Mouse (Mus musculus): Measurements from ENCODE around the gene Nelfcd.

Gene Nelfcd

DNA sequence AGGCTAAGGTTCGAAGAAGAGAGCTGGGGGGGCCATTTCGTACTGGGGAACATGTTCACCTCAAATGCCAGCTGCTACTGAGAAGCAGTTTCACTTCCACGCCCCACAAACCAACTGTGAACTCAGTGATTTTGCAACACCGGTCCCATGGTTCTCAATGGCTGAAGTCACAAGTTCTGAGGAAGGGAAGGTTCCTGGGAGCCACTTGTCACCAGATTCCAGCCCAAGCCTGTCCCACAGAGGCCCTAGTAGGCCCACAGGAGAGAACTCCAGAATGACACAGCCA lies 22.0 kb downstream of the Nelfcd start:
- peak; percentile 21 for DNase-seq (ENCODE audit: low read depth, low spot score)

DNA sequence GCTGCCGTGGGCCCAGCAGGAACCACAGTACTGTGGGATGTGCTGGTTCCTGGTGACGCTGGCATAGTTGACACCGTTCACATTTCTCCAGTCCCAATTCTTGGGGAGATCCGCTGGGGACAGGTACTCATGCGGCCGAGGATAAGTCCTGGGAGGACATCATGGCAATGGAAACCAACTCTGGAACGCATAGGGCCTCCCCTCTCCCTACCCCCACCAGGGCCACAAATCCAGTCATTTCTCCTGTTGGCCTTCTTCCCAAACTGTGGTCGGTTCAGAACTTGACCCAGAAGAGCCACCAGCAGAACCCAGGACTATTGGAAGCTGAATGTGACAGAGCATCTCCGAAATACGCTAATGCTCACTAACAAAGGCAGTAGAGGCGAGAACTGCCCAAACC lies 22.6 kb downstream of the Nelfcd start:
- DNase-seq (ENCODE audit: low read depth, low spot score): no peak

DNA sequence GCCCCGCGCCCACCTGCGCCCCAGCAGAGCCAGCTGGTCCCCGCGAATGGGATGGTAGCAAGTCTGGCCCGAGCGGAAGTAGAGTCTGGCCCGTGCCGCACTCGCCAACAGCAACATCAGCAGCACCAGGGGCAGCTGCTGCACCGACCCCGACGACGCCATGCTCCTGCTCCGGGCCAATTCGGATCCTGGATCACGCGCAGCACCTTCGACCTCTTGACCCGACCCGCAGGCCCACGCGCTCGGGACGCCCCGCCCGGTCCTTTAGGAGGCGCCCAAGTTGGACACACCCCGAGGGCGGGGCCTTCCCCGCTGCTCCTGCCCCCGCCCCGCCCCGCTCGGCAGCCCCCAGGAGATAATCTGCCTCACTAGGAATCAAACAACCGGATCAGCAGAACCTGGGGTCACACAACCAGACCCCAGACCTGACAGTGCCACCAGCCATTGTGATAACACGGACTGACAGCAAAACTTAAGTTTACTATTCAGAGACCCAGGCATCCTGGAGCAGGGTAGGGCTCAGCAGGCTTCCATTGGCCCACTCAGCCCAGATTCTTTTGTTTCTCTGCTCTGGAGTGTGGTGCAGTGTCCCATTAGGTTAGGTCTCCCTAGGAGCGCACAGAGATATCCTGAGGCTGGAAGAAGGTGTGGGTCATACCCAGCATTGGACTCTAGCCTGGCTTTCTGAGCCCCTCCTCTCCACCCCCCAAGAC lies 23.3 kb downstream of the Nelfcd start, which contains the start of gene Ctsz:
Ctsz (minus strand) TSS at position 303 of the 713 bp plus-strand sequence.
- DNase-seq (ENCODE audit: low read depth, low spot score): no peak

DNA sequence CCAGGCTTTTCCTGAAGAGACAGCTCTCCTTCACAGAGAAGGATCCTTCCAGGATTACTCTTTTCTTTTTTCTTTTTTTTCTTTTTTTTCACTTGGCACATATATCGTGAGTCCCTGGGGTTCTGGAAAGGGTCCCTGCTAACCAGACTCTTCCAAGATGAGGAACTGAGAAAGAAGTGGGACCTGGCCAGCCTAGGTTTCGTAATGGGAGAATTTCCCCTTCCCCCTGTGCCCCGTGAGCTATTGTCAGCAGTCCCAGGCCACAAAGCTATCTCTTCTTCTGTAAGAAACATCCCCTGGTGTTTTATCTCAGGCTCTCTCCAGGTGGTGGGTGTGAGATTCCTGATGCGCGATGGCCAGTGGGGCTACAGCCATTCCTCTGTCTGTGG lies 23.8 kb downstream of the Nelfcd start:
- DNase-seq (ENCODE audit: low read depth, low spot score): peak; percentile 21

DNA sequence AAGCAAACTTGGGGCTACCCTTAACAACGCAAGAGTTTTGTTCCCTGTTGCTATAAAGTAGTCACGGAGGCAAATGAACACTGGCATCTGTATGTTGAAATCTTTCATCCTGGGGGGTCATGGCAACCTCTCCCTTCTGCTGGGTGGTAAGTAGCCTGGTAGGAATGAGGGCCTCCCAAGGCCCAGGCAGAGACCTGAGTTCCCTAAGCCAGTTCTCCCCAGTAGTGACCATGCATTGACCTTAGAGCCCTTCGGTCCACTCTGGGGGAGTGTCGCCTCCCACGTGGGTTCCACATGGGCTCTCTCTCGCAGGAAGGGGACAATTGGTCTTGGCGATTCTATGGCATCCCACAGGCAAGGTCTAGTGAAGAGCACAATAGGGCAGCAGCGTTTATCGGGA lies 24.4 kb downstream of the Nelfcd start:
- DNase-seq (ENCODE audit: low read depth, low spot score): no peak

DNA sequence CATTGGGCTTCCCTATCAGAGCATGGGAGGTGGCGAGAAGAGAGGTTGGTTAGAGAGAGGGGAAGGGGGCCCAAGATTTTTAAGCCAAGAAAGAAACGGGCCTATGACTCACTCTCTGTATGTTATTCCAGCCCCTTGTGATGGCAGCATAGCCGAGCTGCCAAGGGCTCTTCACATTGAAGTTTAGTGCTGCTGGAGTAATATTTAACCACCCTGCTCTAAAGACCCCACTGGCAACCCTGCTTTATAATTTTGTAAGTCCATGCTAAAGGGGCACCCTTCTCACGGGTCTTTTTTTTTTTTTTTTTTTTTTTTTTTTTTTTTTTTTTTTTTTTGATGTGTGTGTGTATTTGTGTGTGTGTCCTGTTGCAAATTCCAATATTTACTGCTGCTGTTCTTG lies 26.3 kb downstream of the Nelfcd start:
- DNase-seq (ENCODE audit: low read depth, low spot score): no peak

DNA sequence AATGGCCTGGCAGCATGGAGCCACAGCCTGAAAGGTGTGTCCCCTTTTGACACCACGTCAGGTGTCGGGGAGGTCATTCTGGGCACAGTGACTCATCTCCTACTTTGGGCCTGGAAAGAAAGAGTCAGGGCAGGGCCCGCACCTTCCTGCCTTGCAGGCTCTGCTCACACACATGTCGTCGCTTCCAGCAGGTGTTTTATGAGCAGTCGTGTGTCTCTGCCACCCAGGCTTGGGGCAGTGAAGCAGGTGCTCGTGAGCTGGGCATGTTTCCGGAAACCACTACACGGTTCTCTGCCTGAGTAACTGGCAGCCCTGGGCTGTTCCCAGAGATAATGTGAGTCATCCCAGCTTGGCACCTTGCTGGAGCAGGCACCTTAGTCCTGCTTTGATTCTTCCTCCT lies 26.9 kb downstream of the Nelfcd start:
- no peak for DNase-seq (ENCODE audit: low read depth, low spot score)

DNA sequence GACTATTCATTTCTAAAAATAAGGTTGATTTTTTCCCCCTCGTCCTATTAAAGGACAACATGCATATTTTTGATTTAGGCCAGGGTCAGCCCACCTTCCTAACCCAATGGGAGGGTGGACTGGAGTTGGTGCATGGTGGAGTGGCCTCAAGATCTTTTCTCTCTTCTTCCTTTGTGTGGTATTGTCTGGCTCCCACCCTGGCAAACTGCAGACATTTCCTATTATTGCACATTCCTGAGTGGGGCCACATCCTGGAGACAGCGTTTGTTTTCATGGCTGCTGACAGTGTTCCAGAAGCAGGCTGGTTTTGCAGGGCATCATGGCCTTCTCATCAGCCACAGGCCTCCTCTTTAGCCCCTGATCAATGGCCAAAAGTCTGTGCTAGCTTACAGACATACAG lies 27.4 kb downstream of the Nelfcd start:
- DNase-seq (ENCODE audit: low read depth, low spot score): no peak

DNA sequence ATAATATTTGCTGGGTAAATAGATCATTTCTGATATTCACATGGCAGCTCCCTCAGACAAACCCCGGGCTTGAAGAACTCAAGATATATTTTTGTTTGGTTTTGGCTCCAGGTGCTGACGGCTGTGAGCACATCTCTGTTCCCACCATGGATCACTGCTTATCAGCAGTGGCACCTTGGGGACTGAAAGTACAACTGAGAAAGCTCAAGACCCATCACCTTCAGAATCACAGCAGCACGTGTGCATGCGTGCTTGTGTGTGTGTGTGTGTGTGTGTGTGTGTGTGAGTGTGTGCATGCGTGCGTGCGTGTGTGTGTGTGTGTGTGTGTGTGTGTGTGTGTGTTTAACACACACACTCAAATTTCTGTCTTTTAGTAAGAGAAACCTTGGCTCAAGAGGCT lies 28.8 kb downstream of the Nelfcd start:
- no peak for DNase-seq (ENCODE audit: low read depth, low spot score)

DNA sequence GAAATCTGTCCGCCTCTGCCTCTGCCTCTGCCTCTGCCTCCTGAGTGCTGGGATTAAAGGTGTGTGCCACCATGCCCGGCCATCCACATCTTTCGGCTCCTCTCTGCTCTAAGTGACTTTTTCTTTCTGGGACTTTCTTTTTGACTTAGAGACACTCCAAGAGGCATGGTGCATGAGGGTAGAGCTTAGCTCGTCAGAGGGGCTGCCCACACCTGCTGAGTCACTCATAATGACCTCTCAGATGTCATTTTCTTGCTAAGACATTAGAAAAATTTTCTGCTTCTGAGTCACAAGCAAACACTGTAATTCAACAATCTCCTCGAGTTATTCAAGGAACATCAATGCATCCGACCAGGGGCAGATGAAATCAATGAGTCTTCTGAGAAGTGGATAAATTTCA lies 29.4 kb downstream of the Nelfcd start:
- DNase-seq (ENCODE audit: low read depth, low spot score): no peak

DNA sequence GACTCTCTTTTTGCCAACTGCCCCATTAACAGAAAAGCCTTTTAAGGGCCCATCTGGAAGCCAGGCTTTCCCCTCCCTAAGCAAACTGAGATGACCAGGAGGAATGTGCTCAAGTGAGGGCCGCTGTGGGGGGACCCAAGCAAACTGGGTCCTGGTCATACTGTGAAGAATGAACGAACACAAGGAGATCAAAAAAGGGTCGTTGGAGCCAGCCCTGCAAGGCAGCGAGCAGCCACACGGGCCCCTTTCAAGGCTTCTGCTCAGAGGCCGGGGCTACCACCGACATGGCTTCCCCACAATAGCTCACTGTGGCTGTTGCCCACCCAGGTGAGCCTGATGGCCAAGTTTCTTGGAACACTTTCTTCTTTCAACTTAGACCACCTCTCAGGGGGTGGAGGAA lies 30.9 kb downstream of the Nelfcd start:
- no peak for DNase-seq (ENCODE audit: low read depth, low spot score)

DNA sequence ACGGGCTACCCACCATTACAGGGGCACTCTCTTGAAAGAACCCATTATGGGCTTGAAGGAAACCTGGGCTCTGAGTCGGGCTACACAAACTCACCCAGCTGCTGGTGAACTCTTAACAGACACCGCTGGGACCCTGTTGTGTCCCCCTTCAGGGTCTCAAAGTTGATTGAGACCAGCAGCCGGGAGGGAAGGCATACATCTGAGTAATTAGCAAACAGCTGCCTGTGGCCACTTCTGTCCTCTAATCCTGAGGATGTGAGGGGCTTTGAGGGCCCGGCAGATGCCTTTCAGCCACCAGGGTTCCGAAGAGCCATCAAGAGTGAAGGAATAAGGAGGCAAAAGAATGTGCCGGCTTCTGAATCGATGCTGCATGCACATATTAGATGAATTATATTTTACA lies 31.3 kb downstream of the Nelfcd start:
- no peak for DNase-seq (ENCODE audit: low read depth, low spot score)

DNA sequence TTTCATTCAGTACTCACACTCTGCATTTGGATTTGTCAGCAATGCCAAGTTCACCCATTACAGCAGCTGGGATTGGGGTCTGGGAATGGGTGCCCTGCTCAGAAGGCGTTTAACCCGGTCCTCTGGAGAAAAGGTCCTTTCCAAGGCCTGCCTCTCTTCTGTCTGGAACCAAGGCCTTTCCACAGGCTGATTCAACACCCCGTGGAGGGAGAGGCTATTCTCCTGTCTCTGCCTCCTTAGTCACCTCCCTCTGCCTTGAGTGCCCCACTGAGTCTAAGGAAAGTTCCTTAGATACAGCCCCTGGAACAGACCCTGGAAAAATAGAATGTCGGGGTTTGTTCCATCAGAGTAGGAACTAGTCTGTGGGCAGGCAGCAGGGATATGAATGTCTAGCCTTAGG lies 32.8 kb downstream of the Nelfcd start:
- no peak for DNase-seq (ENCODE audit: low read depth, low spot score)

DNA sequence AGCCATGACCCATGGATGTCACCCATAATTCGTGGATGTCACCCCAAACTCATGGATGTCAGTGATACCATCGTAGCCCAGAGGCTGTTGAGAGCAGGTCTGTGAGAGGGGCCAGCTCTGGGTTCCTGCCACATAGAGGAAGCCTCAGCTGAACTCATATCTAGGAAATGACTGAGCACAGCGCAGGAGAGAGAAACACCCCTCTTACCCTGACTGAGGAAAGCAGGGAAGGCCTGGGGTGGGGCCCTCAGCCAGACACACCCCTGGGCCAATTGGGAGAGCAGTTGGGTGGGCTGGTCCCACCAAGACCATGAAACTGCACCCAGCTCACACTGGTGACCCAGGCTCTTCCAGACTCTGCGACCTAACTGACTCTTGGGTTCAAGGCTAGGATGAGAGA lies 34.7 kb downstream of the Nelfcd start, which contains the start of gene Tubb1:
Tubb1 (plus strand) TSS at position 343 of the 400 bp plus-strand sequence.
- DNase-seq (ENCODE audit: low read depth, low spot score): no peak

DNA sequence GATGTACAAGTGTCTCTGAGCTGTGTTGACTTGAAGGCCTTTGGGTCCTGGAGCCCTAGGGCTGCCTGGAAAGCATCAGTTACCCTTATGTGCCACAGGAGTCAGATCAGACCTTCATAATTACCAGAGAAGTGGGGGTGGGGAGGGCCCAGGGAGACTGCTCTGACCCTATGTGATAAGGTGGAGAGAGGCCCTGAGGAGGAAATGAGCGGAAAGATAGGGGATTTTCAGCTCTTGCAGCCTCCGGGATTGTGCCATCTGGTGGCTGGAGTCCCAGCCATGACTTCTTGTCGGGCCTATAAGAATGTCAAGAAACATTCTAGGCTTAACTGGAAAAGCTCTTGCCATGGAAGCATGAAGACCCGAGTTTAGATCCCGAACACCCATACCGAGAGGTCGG lies 38.1 kb downstream of the Nelfcd start:
- DNase-seq (ENCODE audit: low read depth, low spot score): no peak

DNA sequence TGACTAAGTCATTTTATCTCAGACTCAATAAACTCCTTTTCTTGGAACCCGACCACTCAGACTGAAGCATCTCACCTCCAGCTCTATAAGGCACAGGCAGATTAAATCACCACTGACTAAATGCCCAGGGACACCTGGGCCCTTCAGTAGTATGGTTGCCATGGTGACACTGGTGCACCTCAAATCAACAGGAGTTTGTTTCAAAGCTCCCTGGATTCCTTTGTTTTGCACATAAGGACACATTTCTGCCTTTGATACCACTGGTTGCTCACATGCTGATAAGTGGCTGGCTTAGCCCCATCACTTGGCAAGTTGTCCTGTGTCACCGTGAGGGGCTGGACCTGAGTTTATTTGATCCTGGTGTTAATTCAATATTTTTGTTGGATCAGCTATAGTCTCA lies 43.8 kb downstream of the Nelfcd start:
- no peak for DNase-seq (ENCODE audit: low read depth, low spot score)

DNA sequence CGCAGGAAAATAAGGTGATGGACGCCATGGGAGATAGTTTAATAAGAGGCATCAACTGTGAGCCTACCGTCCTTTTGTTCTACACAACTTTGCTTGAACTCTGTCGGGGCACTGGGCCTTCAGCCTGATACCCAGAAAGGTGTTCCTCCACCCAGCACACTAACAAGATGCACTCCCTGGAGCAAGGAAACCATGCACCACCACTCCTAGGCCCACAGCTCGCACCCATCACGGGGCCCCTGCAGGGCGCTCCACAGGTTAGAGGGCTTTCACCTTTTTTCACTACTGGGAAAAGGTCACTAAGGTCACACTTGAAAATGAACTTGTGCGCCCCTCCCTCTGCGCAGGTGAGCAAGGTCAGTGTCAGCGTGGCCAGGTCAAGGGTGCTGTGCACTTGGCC lies 47.8 kb downstream of the Nelfcd start:
- DNase-seq (ENCODE audit: low read depth, low spot score): no peak

DNA sequence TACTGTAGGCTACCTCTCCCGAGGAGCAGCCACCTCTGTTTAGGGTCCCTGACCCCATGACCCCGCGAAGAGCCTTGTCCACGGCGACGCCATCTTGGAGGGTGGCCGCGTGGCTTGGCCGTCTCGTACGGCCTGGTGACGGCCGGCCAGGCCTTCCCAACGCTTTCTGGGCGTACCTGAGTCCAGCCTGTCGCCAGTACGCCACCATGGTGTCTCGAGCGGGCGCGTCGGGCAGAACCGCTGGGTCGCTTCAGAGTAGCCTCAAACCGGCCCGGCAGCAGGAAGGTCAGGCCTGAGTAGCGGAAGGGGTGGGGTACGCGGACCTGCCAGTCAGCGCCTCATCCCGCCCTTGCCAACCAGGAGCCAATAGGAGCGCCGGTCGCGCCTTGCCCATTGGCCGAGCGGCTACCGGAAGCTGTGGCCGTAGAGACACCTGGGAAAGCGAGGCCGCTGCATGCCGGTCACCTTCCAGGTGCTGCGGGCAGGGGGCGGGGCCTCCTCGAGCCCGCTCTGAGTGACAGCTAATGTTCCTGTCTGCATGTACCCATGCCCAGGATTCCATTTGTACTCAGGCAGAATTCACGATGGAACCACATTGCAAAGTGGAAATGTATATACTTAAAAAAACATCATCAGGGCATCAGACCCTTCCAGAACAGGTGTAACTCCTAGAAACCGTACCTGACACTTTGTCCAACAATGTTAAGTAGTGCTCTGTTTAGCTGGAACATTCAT lies 48.4 kb downstream of the Nelfcd start, which contains the start of gene Atp5e:
Atp5e (minus strand) TSS at position 317 of the 735 bp plus-strand sequence.
- peak; percentile 94 for DNase-seq (ENCODE audit: low read depth, low spot score)

DNA sequence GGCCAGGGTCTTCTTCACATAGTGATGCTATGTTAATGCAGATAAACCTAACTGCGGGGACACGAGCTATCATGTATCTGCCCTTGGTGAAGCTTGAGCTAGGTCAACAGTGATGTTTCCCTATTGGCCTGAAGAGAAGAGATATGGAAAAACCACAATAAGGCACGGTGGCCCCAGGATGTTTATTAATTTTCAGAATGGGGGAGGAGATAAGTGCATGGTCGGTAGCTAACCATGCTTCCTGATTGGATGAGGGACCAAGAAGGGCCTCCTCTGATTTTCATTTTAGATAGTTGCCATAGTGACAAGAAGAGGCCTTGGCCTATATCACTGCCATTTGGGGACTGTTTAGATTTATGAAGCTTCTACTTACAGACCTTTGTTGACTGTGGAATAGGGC lies 54.7 kb downstream of the Nelfcd start:
- DNase-seq (ENCODE audit: low read depth, low spot score): no peak

DNA sequence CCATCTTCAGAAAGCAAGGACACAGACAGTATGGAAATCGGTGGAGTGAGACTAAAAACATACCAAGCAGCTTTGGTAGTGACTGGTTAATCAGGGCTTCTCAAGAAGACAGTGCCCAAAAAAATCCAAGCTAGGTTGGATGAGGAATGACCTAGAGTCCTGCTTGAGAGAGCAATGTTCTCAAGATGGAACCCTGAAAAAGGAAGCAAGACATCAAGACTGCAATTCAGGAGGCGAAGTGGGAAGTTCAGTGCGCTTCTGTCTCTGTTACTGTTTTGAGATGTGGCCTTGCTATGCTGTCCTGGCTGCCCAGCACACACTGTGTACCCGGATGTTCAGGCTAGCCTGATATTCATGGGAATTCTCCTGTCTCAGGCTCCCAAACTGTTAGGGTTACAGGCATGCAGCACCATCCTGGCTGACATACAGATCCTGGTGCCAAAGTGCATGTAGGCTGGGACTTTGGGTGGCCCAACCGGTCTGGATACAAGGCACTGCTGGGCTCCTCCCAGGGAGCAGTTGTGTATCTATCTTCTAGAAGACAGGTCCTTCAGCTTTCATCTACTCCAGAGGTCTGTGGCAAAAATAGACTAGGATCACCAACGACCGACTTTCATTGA lies 55.3 kb downstream of the Nelfcd start:
- DNase-seq (ENCODE audit: low read depth, low spot score): no peak

DNA sequence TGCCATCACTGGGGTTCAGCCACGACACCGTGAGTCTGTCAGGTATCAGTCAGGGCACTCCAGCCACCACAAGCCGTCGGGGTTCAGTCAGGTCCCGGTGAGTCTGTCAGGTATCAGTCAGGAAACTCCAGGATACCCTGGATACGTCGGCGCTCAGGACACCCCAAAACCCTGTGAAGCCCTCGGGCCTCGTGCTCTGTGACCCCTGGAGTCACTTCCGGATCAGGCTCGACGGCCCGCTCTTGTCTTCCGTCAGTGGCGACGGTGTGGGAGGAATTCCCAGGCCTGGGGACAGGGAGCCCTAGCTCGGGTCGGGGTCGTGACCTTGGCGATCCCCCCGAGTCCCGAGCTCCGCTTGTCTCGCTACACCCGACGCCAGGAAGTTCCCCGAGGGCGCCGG lies 56.8 kb downstream of the Nelfcd start:
- no peak for DNase-seq (ENCODE audit: low read depth, low spot score)

DNA sequence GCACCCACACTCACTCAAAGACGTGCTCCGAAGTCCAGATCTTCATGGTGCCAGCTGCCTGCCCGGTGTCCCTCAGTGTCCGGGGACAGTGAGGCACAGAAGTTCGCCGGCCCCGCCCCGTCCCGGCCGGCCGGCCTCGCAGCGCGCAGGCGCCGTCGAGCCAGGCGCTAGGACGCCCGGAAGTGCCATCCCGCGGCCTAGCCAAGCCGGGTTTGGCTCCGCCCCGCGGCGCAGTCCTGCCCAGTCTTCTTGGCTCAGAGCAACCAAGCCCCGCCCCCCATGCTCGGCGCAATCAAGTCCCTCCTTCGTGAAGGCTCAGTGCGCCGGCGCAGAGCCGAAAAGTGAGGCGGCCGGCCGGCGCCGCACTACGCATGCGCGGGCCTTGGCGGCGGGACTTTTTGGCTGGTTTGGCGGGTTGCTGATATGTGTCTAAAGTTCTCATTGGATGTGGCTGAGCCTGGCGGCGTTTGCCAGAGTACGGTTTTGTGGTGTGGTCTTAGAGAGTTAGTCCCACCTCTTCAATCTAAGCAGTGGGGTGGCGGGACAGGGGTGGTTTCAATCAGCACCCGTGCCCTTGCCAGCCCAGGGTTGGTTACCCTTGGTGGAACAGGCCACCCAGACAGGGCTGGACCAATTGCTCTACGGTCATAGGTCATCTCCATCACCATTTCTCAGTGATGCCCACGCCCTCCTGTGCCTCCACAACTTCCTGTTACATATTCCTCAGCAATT lies 57.4 kb downstream of the Nelfcd start, which contains the start of gene Prelid3b:
Prelid3b (minus strand) TSS at position 264 of the 732 bp plus-strand sequence.
- DNase-seq (ENCODE audit: low read depth, low spot score): peak; percentile 97

Measured in telencephalon, adult 2 months (tissue).